Mouse (Mus musculus): ENCODE data around the gene Anp32b. TPM values are rescaled to one million over a fixed set of nuclear protein-coding genes. Genes with fewer than 3 reads are reported as not detected.
A peak's percentile ranks its signal among the peaks of the same experiment; 100 is the strongest.

Gene Anp32b
- total and polyA plus RNA-seq, 3 experiments: 41.1 to 547 TPM; not detected in 1

GRCm38 (mm10) chr4:46479081-46479480 lies 28.4 kb downstream of the Anp32b start:
- Histone ChIP-seq H3K4me1 (ENCODE audit: control insufficient read depth in 1 of 2, insufficient read depth in 2 of 2, low read length in 2 of 2) (peaks cover 0 to 7% of the 10 kb centered on the region in 2 experiments; a peak in 1 of 4 replicates), H3K9me3 (replicated peaks; ENCODE audit: insufficient read depth, low read length) (no peaks in the 10 kb centered on the region), H3K27me3 (ENCODE audit: control insufficient read depth in 1 of 2, insufficient read depth in 2 of 2, low read length in 2 of 2) (no peaks in the 10 kb centered on the region), H3K36me3 (ENCODE audit: control insufficient read depth in 1 of 2, insufficient read depth in 2 of 2, low read length in 2 of 2) (peaks cover 0 to under 1% of the 10 kb centered on the region in 2 experiments; a peak in 1 of 4 replicates), H3K9ac (ENCODE audit: control insufficient read depth, low read depth, low read length, poor library complexity, severe bottlenecking) (no peak overlapping the region), H3K27ac (ENCODE audit: control insufficient read depth, low read depth, low read length) (no peak overlapping the region), H3K79me2 (ENCODE audit: control insufficient read depth, insufficient read depth, low read length, poor library complexity) (no peaks in the 10 kb centered on the region), H3K4me3 (ENCODE audit: control insufficient read depth in 1 of 2, insufficient read depth in 1 of 2, low read depth in 2 of 2, low read length in 2 of 2) (no peak overlapping the region)
- DNase-seq (ENCODE audit: low read depth, low spot score): no peak
- TF ChIP-seq SMC3 (IDR thresholded peaks at IDR 0.05; ENCODE audit: low read depth, low read length) (no peak), EP300 (IDR thresholded peaks at IDR 0.05; ENCODE audit: low read depth in 1 of 2, low read length in 2 of 2) (no peak), KAT2A (conservative IDR thresholded peaks at IDR 0.05; ENCODE audit: low read depth, low read length) (no peak), POLR2AphosphoS5 (IDR thresholded peaks at IDR 0.05; ENCODE audit: borderline replicate concordance, low read depth, low read length) (no peak), ZMIZ1 (IDR thresholded peaks at IDR 0.05; ENCODE audit: low read depth, low read length) (no peak), RCOR1 (IDR thresholded peaks at IDR 0.05; ENCODE audit: low read depth, low read length) (no peak), POLR2AphosphoS2 (IDR thresholded peaks at IDR 0.05; ENCODE audit: low read length) (no peak), GABPA (IDR thresholded peaks at IDR 0.05; ENCODE audit: low read depth, low read length) (no peak), CTCF (IDR thresholded peaks at IDR 0.05 in 2 of 3, conservative IDR thresholded peaks at IDR 0.05 in 1 of 3; ENCODE audit: control insufficient read depth in 1 of 3, insufficient read depth in 1 of 3, low read depth in 2 of 3, low read length in 3 of 3, poor library complexity in 1 of 3, severe bottlenecking in 1 of 3) (no peak), ZKSCAN1 (IDR thresholded peaks at IDR 0.05; ENCODE audit: low read depth, low read length) (no peak), RAD21 (IDR thresholded peaks at IDR 0.05; ENCODE audit: low read depth, low read length) (no peak), NRF1 (IDR thresholded peaks at IDR 0.05; ENCODE audit: insufficient read depth, low read depth, low read length, poor library complexity, severe bottlenecking) (no peak), MAZ (IDR thresholded peaks at IDR 0.05; ENCODE audit: low read depth, low read length) (no peak), MAFK (IDR thresholded peaks at IDR 0.05; ENCODE audit: borderline replicate concordance, low read depth, low read length) (no peak), MXI1 (IDR thresholded peaks at IDR 0.05; ENCODE audit: low read depth, low read length) (no peak), TBP (IDR thresholded peaks at IDR 0.05; ENCODE audit: low read depth, low read length) (no peak), E2F4 (IDR thresholded peaks at IDR 0.05; ENCODE audit: borderline replicate concordance, low read depth, low read length) (no peak), MAX (IDR thresholded peaks at IDR 0.05; ENCODE audit: low read length) (no peak), GATA1 (IDR thresholded peaks at IDR 0.05; ENCODE audit: low read depth, low read length) (no peak), CHD2 (IDR thresholded peaks at IDR 0.05; ENCODE audit: low read length) (no peak)

DNA sequence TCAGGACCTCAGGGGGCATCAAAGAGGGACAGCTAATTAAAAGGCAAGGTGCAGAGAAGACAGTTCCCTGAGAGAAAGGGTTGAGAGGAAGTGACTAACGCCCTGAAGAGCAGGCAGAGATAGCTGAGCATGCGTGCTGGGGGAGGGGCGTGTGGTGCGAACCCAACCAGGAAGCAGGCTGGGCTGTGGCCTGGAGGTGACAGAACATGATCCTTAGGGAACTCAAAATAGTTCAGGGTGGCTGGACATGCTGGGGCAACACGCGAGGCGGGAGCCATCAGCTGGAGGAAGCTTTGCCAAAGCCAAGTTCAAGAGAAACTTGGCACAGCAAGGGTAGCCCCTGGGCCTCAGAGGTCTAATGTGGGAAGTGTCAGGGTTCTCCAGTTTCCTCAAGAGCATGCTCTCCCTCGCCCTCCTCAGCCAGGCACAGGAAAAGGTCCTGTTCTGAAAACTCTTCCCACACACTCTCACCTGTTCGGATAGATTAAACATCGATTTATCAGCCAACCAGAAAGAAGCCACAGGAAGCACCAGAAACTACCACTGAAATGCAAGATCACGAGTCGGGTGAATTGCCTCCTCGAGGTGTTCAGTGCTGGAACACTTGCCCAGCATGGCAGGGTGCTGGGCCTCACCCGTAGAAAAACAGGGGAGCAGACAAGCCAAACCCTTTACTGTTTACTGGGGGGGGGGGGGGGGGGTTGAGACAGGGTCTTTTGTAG lies 35.2 kb downstream of the Anp32b start:
- H3K9me3 ChIP-seq (replicated peaks; ENCODE audit: insufficient read depth, low read length): no peaks in the 10 kb centered on the region
- peaks cover 0 to 27% of the 10 kb centered on the region in 2 experiments; a peak in 2 of 4 replicates for H3K36me3 ChIP-seq (ENCODE audit: control insufficient read depth in 1 of 2, insufficient read depth in 2 of 2, low read length in 2 of 2)
- peak overlapping the region; percentile 91 for H3K27ac ChIP-seq (ENCODE audit: control insufficient read depth, low read depth, low read length)
- peak overlapping the region; percentile 25 for H3K4me3 ChIP-seq (ENCODE audit: control insufficient read depth in 1 of 2, insufficient read depth in 1 of 2, low read depth in 2 of 2, low read length in 2 of 2)
- peaks cover 23 to 41% of the 10 kb centered on the region in 2 experiments for H3K4me1 ChIP-seq (ENCODE audit: control insufficient read depth in 1 of 2, insufficient read depth in 2 of 2, low read length in 2 of 2)
- DNase-seq (ENCODE audit: low read depth, low spot score): peak; percentile 96
- peaks cover 16% of the 10 kb centered on the region for H3K79me2 ChIP-seq (ENCODE audit: control insufficient read depth, insufficient read depth, low read length, poor library complexity)
- peak overlapping the region; percentile 75 for H3K9ac ChIP-seq (ENCODE audit: control insufficient read depth, low read depth, low read length, poor library complexity, severe bottlenecking)
- H3K27me3 ChIP-seq (ENCODE audit: control insufficient read depth in 1 of 2, insufficient read depth in 2 of 2, low read length in 2 of 2): no peaks in the 10 kb centered on the region
- TF ChIP-seq CHD2 (IDR thresholded peaks at IDR 0.05; ENCODE audit: low read length) (peak; percentile 55), ZC3H11A (IDR thresholded peaks at IDR 0.05; ENCODE audit: low read depth, low read length) (no peak), MAX (IDR thresholded peaks at IDR 0.05; ENCODE audit: low read length) (peak; percentile 79), MYC (IDR thresholded peaks at IDR 0.05; ENCODE audit: low read depth, low read length) (peak; percentile 93), POLR2A (IDR thresholded peaks at IDR 0.05; ENCODE audit: control insufficient read depth in 1 of 2, insufficient read depth in 1 of 2, low read depth in 1 of 2, low read length in 2 of 2, poor library complexity in 1 of 2) (peak; percentile 32 to 91; a peak in 2 of 4 replicates), SIN3A (IDR thresholded peaks at IDR 0.05; ENCODE audit: low read length) (peak; percentile 81), USF1 (IDR thresholded peaks at IDR 0.05; ENCODE audit: low read depth, low read length) (0 out of 2 replicates have a peak, but pooled peaks have one; percentile 37), EP300 (IDR thresholded peaks at IDR 0.05; ENCODE audit: low read depth in 1 of 2, low read length in 2 of 2) (peak; percentile 55 to 72; a peak in 3 of 4 replicates), NELFE (IDR thresholded peaks at IDR 0.05; ENCODE audit: low read depth, low read length) (peak; percentile 77), UBTF (IDR thresholded peaks at IDR 0.05; ENCODE audit: borderline replicate concordance, insufficient read depth, low read depth, low read length) (0 out of 2 replicates have a peak, but pooled peaks have one; percentile 34), HCFC1 (IDR thresholded peaks at IDR 0.05; ENCODE audit: low read depth, low read length) (peak; percentile 79), NRF1 (IDR thresholded peaks at IDR 0.05; ENCODE audit: insufficient read depth, low read depth, low read length, poor library complexity, severe bottlenecking) (peak; percentile 91), ETS1 (IDR thresholded peaks at IDR 0.05; ENCODE audit: low read depth, low read length) (peak; percentile 64), RAD21 (IDR thresholded peaks at IDR 0.05; ENCODE audit: low read depth, low read length) (no peak), POLR2AphosphoS2 (IDR thresholded peaks at IDR 0.05; ENCODE audit: low read length) (peak; percentile 67; the same call in 1 of the 2 replicates), RCOR1 (IDR thresholded peaks at IDR 0.05; ENCODE audit: low read depth, low read length) (peak; percentile 46; the same call in 1 of the 2 replicates), ZMIZ1 (IDR thresholded peaks at IDR 0.05; ENCODE audit: low read depth, low read length) (peak; percentile 79)
